Comparison of ENCODE assay signal across 10 mouse cellular contexts in the genomic region with DNA sequence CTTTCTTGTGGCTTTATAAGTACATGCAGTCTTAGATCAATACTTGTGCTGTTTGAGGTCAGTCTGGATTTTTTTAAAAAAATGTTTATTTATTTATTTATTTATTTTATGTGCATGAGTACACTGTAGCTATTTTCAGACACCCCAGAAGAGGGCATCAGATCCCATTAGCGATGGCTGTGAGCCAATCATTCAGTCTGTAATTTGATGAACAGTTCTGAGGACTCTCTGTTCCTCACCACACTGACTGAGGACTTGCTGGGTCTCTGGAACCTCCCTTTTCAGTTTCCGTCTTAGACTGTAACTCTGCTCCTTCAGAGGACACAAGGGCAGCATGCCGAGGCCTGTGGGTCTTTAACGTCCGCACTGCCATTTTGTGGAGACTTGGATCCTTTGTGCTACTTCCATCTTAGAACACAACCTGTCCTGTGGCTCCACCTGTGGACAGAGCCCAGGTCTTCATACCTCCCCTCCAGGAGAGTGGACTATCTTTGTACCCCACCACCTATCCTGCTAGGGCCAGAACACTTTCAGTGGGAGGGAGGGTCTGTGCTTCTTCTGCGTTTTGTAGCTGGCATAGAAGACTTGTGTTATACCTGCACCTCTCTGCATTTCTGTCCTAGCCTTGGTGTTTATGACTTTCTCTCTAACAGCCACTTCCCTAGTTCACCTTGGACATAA. TPM values are rescaled to one million over a fixed set of nuclear protein-coding genes. Genes with fewer than 3 reads are reported as not detected.
DNase-seq lines count a peak whose midpoint lies in the region; ATAC-seq lines count a peak whose summit lies in the region.
"Had no signal": no experiment of that assay in that cellular context is flagged by ENCODE, and none has a peak within 500 bp of the region (broad histone marks: within the 10 kb centered on the region; RNA-seq: fewer than 3 reads in every experiment).

No protein-coding gene starts in this region.

- H3K27me3 ChIP-seq in hindbrain, embryonic 16.5 days (replicated peaks; ENCODE audit: control insufficient read depth, insufficient read depth, low read length) = no peaks in the 10 kb centered on the region
- no peaks in the 10 kb centered on the region for H3K27me3 ChIP-seq in hindbrain, embryonic 12.5 days
- H3K27me3 ChIP-seq in midbrain, embryonic 12.5 days = no peaks in the 10 kb centered on the region
- H3K27me3 ChIP-seq in midbrain, embryonic 16.5 days (ENCODE audit: control insufficient read depth, insufficient read depth, low read depth, low read length) = no peaks in the 10 kb centered on the region
- no peaks in the 10 kb centered on the region for H3K27me3 ChIP-seq in forebrain, embryonic 16.5 days (replicated peaks; ENCODE audit: control insufficient read depth, insufficient read depth, low read length)
- no peaks in the 10 kb centered on the region for H3K27me3 ChIP-seq in stomach, embryonic 15.5 days (replicated peaks)
- H3K27me3 ChIP-seq: heart, embryonic 13.5 days; liver, embryonic 15.5 days had no signal

- 0 out of 2 replicates have a peak, but pooled peaks have one; percentile 46 for ATAC-seq in hindbrain, embryonic 16.5 days
- no peak for ATAC-seq in hindbrain, embryonic 12.5 days (ENCODE audit: low FRiP score)
- peak; percentile 44; the same call in 1 of the 2 replicates for ATAC-seq in midbrain, embryonic 12.5 days (ENCODE audit: low FRiP score, low read depth)
- no peak for ATAC-seq in midbrain, embryonic 16.5 days
- ATAC-seq in forebrain, embryonic 16.5 days = peak; percentile 43; the same call in 1 of the 2 replicates
- peak; percentile 53 for ATAC-seq in stomach, embryonic 15.5 days (ENCODE audit: insufficient read depth, low FRiP score, low read depth)

- no peak overlapping the region for H3K4me3 ChIP-seq in hindbrain, embryonic 16.5 days (ENCODE audit: low read length)
- no peak overlapping the region for H3K4me3 ChIP-seq in hindbrain, embryonic 12.5 days
- no peak overlapping the region for H3K4me3 ChIP-seq in midbrain, embryonic 12.5 days
- no peak overlapping the region for H3K4me3 ChIP-seq in midbrain, embryonic 16.5 days (ENCODE audit: low read depth, low read length)
- no peak overlapping the region for H3K4me3 ChIP-seq in forebrain, embryonic 16.5 days (replicated peaks; ENCODE audit: low read length)
- H3K4me3 ChIP-seq in stomach, embryonic 15.5 days (replicated peaks) = no peak overlapping the region
- H3K4me3 ChIP-seq: heart, embryonic 13.5 days; liver, embryonic 15.5 days had no signal

- DNase-seq in urinary bladder, postnatal 4 days (ENCODE audit: low spot score in 2 of 2) = no peak
- DNase-seq: right cerebral cortex, postnatal 25 days had no signal

- H3K27ac ChIP-seq in hindbrain, embryonic 16.5 days (ENCODE audit: low read depth, low read length) = no peak overlapping the region
- H3K27ac ChIP-seq in hindbrain, embryonic 12.5 days = no peak overlapping the region
- H3K27ac ChIP-seq in midbrain, embryonic 12.5 days (replicated peaks) = no peak overlapping the region
- no peak overlapping the region for H3K27ac ChIP-seq in midbrain, embryonic 16.5 days (ENCODE audit: low read length)
- H3K27ac ChIP-seq in forebrain, embryonic 16.5 days (ENCODE audit: low read length) = no peak overlapping the region
- no peak overlapping the region for H3K27ac ChIP-seq in stomach, embryonic 15.5 days
- H3K27ac ChIP-seq: heart, embryonic 13.5 days; liver, embryonic 15.5 days had no signal

- peaks cover 17% of the 10 kb centered on the region for H3K36me3 ChIP-seq in hindbrain, embryonic 16.5 days (ENCODE audit: control insufficient read depth, insufficient read depth, low read length)
- H3K36me3 ChIP-seq in hindbrain, embryonic 12.5 days = peaks cover 31% of the 10 kb centered on the region
- H3K36me3 ChIP-seq in midbrain, embryonic 12.5 days = peaks cover 27% of the 10 kb centered on the region
- H3K36me3 ChIP-seq in midbrain, embryonic 16.5 days (ENCODE audit: control insufficient read depth, insufficient read depth, low read length) = peaks cover 20% of the 10 kb centered on the region
- H3K36me3 ChIP-seq in forebrain, embryonic 16.5 days (ENCODE audit: control insufficient read depth, insufficient read depth) = peaks cover 11% of the 10 kb centered on the region; the same call in 1 of the 2 replicates
- peaks cover 13% of the 10 kb centered on the region; the same call in 1 of the 2 replicates for H3K36me3 ChIP-seq in stomach, embryonic 15.5 days

- WGBS in hindbrain, embryonic 16.5 days = 86% methylated on average over 6 of the region's 6 CpGs
- 92% methylated on average over 6 of the region's 6 CpGs for WGBS in hindbrain, embryonic 12.5 days
- WGBS in midbrain, embryonic 12.5 days = 89% methylated on average over 6 of the region's 6 CpGs
- WGBS in midbrain, embryonic 16.5 days = 89% methylated on average over 6 of the region's 6 CpGs
- 81% methylated on average over 6 of the region's 6 CpGs for WGBS in forebrain, embryonic 16.5 days
- 83% methylated on average over 6 of the region's 6 CpGs for WGBS in stomach, embryonic 15.5 days

- H3K4me1 ChIP-seq in hindbrain, embryonic 16.5 days (ENCODE audit: control insufficient read depth, insufficient read depth, low read depth, low read length) = no peaks in the 10 kb centered on the region; the same call in 1 of the 2 replicates
- H3K4me1 ChIP-seq in hindbrain, embryonic 12.5 days = no peaks in the 10 kb centered on the region
- H3K4me1 ChIP-seq in midbrain, embryonic 12.5 days = 0 out of 2 replicates have a peak, but pooled peaks cover 2% of the 10 kb centered on the region
- H3K4me1 ChIP-seq in midbrain, embryonic 16.5 days (ENCODE audit: control insufficient read depth, insufficient read depth, low read length) = 0 out of 2 replicates have a peak, but pooled peaks cover 3% of the 10 kb centered on the region
- peaks cover 2% of the 10 kb centered on the region; the same call in 1 of the 2 replicates for H3K4me1 ChIP-seq in forebrain, embryonic 16.5 days (replicated peaks; ENCODE audit: control insufficient read depth, insufficient read depth, low read length)
- H3K4me1 ChIP-seq in stomach, embryonic 15.5 days = no peaks in the 10 kb centered on the region
- H3K4me1 ChIP-seq: liver, embryonic 15.5 days had no signal

- no peak overlapping the region for H3K9ac ChIP-seq in hindbrain, embryonic 16.5 days (ENCODE audit: low read depth, low read length)
- H3K9ac ChIP-seq in hindbrain, embryonic 12.5 days = no peak overlapping the region
- H3K9ac ChIP-seq in midbrain, embryonic 12.5 days (replicated peaks) = no peak overlapping the region
- H3K9ac ChIP-seq in midbrain, embryonic 16.5 days (ENCODE audit: low read depth, low read length) = no peak overlapping the region
- H3K9ac ChIP-seq in forebrain, embryonic 16.5 days (replicated peaks; ENCODE audit: low read depth, low read length) = no peak overlapping the region
- no peak overlapping the region for H3K9ac ChIP-seq in stomach, embryonic 15.5 days
- H3K9ac ChIP-seq: heart, embryonic 13.5 days; liver, embryonic 15.5 days had no signal

- H3K9me3 ChIP-seq in hindbrain, embryonic 16.5 days (ENCODE audit: control insufficient read depth, low read length) = no peaks in the 10 kb centered on the region
- no peaks in the 10 kb centered on the region for H3K9me3 ChIP-seq in hindbrain, embryonic 12.5 days (replicated peaks)
- no peaks in the 10 kb centered on the region for H3K9me3 ChIP-seq in midbrain, embryonic 12.5 days
- H3K9me3 ChIP-seq in midbrain, embryonic 16.5 days (replicated peaks; ENCODE audit: control insufficient read depth, low read length, poor library complexity, severe bottlenecking) = no peaks in the 10 kb centered on the region
- no peaks in the 10 kb centered on the region for H3K9me3 ChIP-seq in forebrain, embryonic 16.5 days (ENCODE audit: control insufficient read depth, low read length)
- H3K9me3 ChIP-seq in stomach, embryonic 15.5 days = no peaks in the 10 kb centered on the region
- H3K9me3 ChIP-seq: heart, embryonic 13.5 days; liver, embryonic 15.5 days had no signal

- H3K4me2 ChIP-seq in hindbrain, embryonic 16.5 days (ENCODE audit: low read length) = no peak overlapping the region
- no peak overlapping the region for H3K4me2 ChIP-seq in hindbrain, embryonic 12.5 days (replicated peaks)
- H3K4me2 ChIP-seq in midbrain, embryonic 12.5 days (replicated peaks) = no peak overlapping the region
- H3K4me2 ChIP-seq in midbrain, embryonic 16.5 days (ENCODE audit: low read length) = no peak overlapping the region
- H3K4me2 ChIP-seq in forebrain, embryonic 16.5 days (ENCODE audit: low read length) = no peak overlapping the region
- no peak overlapping the region for H3K4me2 ChIP-seq in stomach, embryonic 15.5 days
- H3K4me2 ChIP-seq: heart, embryonic 13.5 days; liver, embryonic 15.5 days had no signal

RNA-seq across cellular contexts. Expression of gene Cyfip1, which starts 28.9 kb away (rescaled TPM):
- 44.8 and 45.1 TPM in 2 replicates for polyA plus RNA-seq in hindbrain, embryonic 16.5 days (2015; fragmentation: Nextera tagmentation; extraction: Ambion mirVana)
- 81.3 and 83.7 TPM in 2 replicates for polyA plus RNA-seq in hindbrain, embryonic 12.5 days (2016; fragmentation: Nextera tagmentation; extraction: Ambion mirVana)
- 73.3 and 79.9 TPM in 2 replicates for polyA plus RNA-seq in midbrain, embryonic 12.5 days (2016; fragmentation: Nextera tagmentation; extraction: Ambion mirVana)
- polyA plus RNA-seq in midbrain, embryonic 16.5 days (2015; fragmentation: Nextera tagmentation; extraction: Ambion mirVana) = 43.1 and 44.1 TPM in 2 replicates
- polyA plus RNA-seq in forebrain, embryonic 16.5 days (2015; fragmentation: Nextera tagmentation; extraction: Ambion mirVana) = 62.1 and 71.9 TPM in 2 replicates
- 103 and 105 TPM in 2 replicates for polyA plus RNA-seq in stomach, embryonic 15.5 days (2015; fragmentation: Nextera tagmentation; extraction: Ambion mirVana)

Comparison
In these comparisons a context has a peak if more than half of its experiments do, and no peak if none do; other contexts are left out.
1. ATAC-seq: peak in hindbrain, embryonic 16.5 days (single experiment), midbrain, embryonic 12.5 days (single experiment), forebrain, embryonic 16.5 days (single experiment) and stomach, embryonic 15.5 days (single experiment); none in hindbrain, embryonic 12.5 days (single experiment) and midbrain, embryonic 16.5 days (single experiment).